Mouse (Mus musculus) ES-Bruce4 (cell line): ENCODE results near the gene Slc25a21. TPM values are rescaled to one million over a fixed set of nuclear protein-coding genes. Genes with fewer than 3 reads are reported as not detected.

Experiments used
- H3K27ac ChIP-seq: 2 replicates; pipeline ENCODE4 v1.5.1; 2012; ENCODE audit warnings: low read length, inconsistent platforms; ENCODE audit not compliant: insufficient read depth
- H3K27me3 ChIP-seq: 2 replicates; pipeline ENCODE4 v1.6.1; 2012; ENCODE audit warnings: mild to moderate bottlenecking, low read length, inconsistent platforms; ENCODE audit not compliant: control insufficient read depth, poor library complexity, insufficient read depth, severe bottlenecking
- H3K36me3 ChIP-seq: 2 replicates; pipeline ENCODE4 v1.6.1; 2012; ENCODE audit warnings: inconsistent platforms, mild to moderate bottlenecking, low read length, moderate library complexity; ENCODE audit not compliant: control insufficient read depth, poor library complexity, insufficient read depth, severe bottlenecking
- H3K4me1 ChIP-seq: one replicate; pipeline ENCODE4 v1.8.1; 2011; ENCODE audit warnings: low read length; ENCODE audit not compliant: control insufficient read depth, insufficient read depth
- H3K4me3 ChIP-seq: 2 replicates; pipeline ENCODE4 v1.5.1; 2011; ENCODE audit warnings: low read depth, mild to moderate bottlenecking, low read length
- H3K9ac ChIP-seq: 2 replicates; pipeline ENCODE4 v1.6.1; 2012; ENCODE audit warnings: low read depth, mild to moderate bottlenecking, inconsistent platforms; ENCODE audit not compliant: poor library complexity, severe bottlenecking
- H3K9me3 ChIP-seq: replicated peaks from 2 replicates; pipeline ENCODE4 v1.6.1; 2012; ENCODE audit warnings: mild to moderate bottlenecking, low read length, inconsistent platforms; ENCODE audit not compliant: control insufficient read depth, poor library complexity, insufficient read depth, severe bottlenecking
- CTCF ChIP-seq: IDR thresholded peaks from one replicate; pipeline ENCODE4 v1.8.1; 2011; ENCODE audit warnings: low read depth, low read length
- EP300 ChIP-seq: IDR thresholded peaks from 2 replicates; pipeline ENCODE4 v1.6.1; 2011; ENCODE audit warnings: low read depth, low read length; ENCODE audit not compliant: insufficient read depth
- POLR2A ChIP-seq: IDR thresholded peaks from one replicate; pipeline ENCODE4 v1.8.1; 2011; ENCODE audit warnings: low read length; ENCODE audit not compliant: insufficient read depth
- polyA plus RNA-seq: library from polyadenylated mRNA; stranded (reverse); fragments of >200 nt; gene quantifications from 2 replicates; pipeline ENCODE4 v1.2.4, GENCODE M21; 2011; ENCODE audit warnings: low read depth; ENCODE audit not compliant: missing spikeins, insufficient read depth, insufficient read length

Gene Slc25a21
- polyA plus RNA-seq, 1 experiment: not detected

GRCm38 (mm10) chr12:56737104-56737503 lies 460.2 kb downstream of the Slc25a21 start:
- H3K4me3 ChIP-seq: no peak overlapping the region
- H3K27ac ChIP-seq: no peak overlapping the region
- H3K27me3 ChIP-seq: no peaks in the 10 kb centered on the region
- TF ChIP-seq EP300: no peak
- no peak for TF ChIP-seq CTCF
- no peak overlapping the region for H3K9ac ChIP-seq
- no peaks in the 10 kb centered on the region for H3K4me1 ChIP-seq
- no peaks in the 10 kb centered on the region for H3K36me3 ChIP-seq
- no peaks in the 10 kb centered on the region for H3K9me3 ChIP-seq

- Histone ChIP-seq H3K27me3 (no peaks in the 10 kb centered on the region), H3K27ac (no peak overlapping the region), H3K36me3 (no peaks in the 10 kb centered on the region), H3K9ac (no peak overlapping the region), H3K9me3 (no peaks in the 10 kb centered on the region), H3K4me1 (no peaks in the 10 kb centered on the region), H3K4me3 (no peak overlapping the region)
- TF ChIP-seq EP300 (no peak), CTCF (no peak), POLR2A (no peak)
Measured at GRCm38 (mm10) chr12:56727631-56728030, 469.6 kb downstream of the Slc25a21 start.

- H3K27me3 ChIP-seq: no peaks in the 10 kb centered on the region
- no peak for TF ChIP-seq EP300
- no peak for TF ChIP-seq CTCF
- no peak for TF ChIP-seq POLR2A
- H3K27ac ChIP-seq: no peak overlapping the region
- no peak overlapping the region for H3K9ac ChIP-seq
- H3K4me3 ChIP-seq: no peak overlapping the region
- H3K36me3 ChIP-seq: no peaks in the 10 kb centered on the region
- H3K9me3 ChIP-seq: no peaks in the 10 kb centered on the region
- no peaks in the 10 kb centered on the region for H3K4me1 ChIP-seq
Measured at GRCm38 (mm10) chr12:56718707-56719051, 478.6 kb downstream of the Slc25a21 start.

GRCm38 (mm10) chr12:56717971-56718706 lies 479.1 kb downstream of the Slc25a21 start:
- no peak overlapping the region for H3K27ac ChIP-seq
- no peaks in the 10 kb centered on the region for H3K9me3 ChIP-seq
- H3K4me3 ChIP-seq: no peak overlapping the region
- H3K9ac ChIP-seq: no peak overlapping the region
- no peaks in the 10 kb centered on the region for H3K4me1 ChIP-seq
- H3K27me3 ChIP-seq: no peaks in the 10 kb centered on the region
- H3K36me3 ChIP-seq: no peaks in the 10 kb centered on the region
- TF ChIP-seq POLR2A (no peak), CTCF (no peak)

GRCm38 (mm10) chr12:56701004-56701403 lies 496.3 kb downstream of the Slc25a21 start:
- no peaks in the 10 kb centered on the region for H3K36me3 ChIP-seq
- no peaks in the 10 kb centered on the region for H3K9me3 ChIP-seq
- H3K27me3 ChIP-seq: peaks cover 22% of the 10 kb centered on the region
- H3K4me3 ChIP-seq: no peak overlapping the region
- no peak overlapping the region for H3K9ac ChIP-seq
- no peaks in the 10 kb centered on the region for H3K4me1 ChIP-seq
- H3K27ac ChIP-seq: no peak overlapping the region
- no peak for TF ChIP-seq CTCF
- no peak for TF ChIP-seq EP300
- TF ChIP-seq POLR2A: no peak

GRCm38 (mm10) chr12:56699915-56700900 lies 497.1 kb downstream of the Slc25a21 start:
- no peaks in the 10 kb centered on the region for H3K4me1 ChIP-seq
- H3K27ac ChIP-seq: no peak overlapping the region
- no peaks in the 10 kb centered on the region for H3K9me3 ChIP-seq
- TF ChIP-seq POLR2A (no peak), EP300 (no peak), CTCF (no peak)
- H3K9ac ChIP-seq: peak overlapping the region; percentile 7; the same call in 1 of the 2 replicates
- no peaks in the 10 kb centered on the region for H3K36me3 ChIP-seq
- H3K27me3 ChIP-seq: peaks cover 22% of the 10 kb centered on the region
- peak overlapping the region; percentile 30 for H3K4me3 ChIP-seq
